Mouse (Mus musculus) brain, embryonic 14.5 days (tissue): ENCODE data around the gene Ptafr. TPM values are rescaled to one million over a fixed set of nuclear protein-coding genes. Genes with fewer than 3 reads are reported as not detected.
A peak's percentile ranks its signal among the peaks of the same experiment; 100 is the strongest.

Source experiments
- DNase-seq: peaks from one replicate; pipeline ENCODE4 v3.0.0-alpha.2; 2011; ENCODE audit warnings: low read depth
- CTCF ChIP-seq: fragments of 200-500 bp; IDR thresholded peaks from 2 replicates; pipeline ENCODE4 v1.5.1; 2012; ENCODE audit warnings: inconsistent platforms, mild to moderate bottlenecking, moderate library complexity, borderline replicate concordance; ENCODE audit not compliant: insufficient read depth, insufficient read length; ENCODE audit errors: extremely low read depth
- POLR2A ChIP-seq: fragments of 200-500 bp; IDR thresholded peaks from 2 replicates; pipeline ENCODE4 v1.6.1; 2012; ENCODE audit warnings: mild to moderate bottlenecking, inconsistent platforms, borderline replicate concordance; ENCODE audit not compliant: poor library complexity, insufficient read depth, insufficient read length, severe bottlenecking; ENCODE audit errors: extremely low read depth
- polyA plus RNA-seq: library from polyadenylated mRNA; depleted of rRNA; stranded (reverse); fragments of >200 nt; gene quantifications from 2 replicates; pipeline ENCODE4 v1.2.3, GENCODE M21; 2012; rRNA removed

Ptafr gene
- polyA plus RNA-seq = 0.38 and 0.68 TPM in 2 replicates

DNA sequence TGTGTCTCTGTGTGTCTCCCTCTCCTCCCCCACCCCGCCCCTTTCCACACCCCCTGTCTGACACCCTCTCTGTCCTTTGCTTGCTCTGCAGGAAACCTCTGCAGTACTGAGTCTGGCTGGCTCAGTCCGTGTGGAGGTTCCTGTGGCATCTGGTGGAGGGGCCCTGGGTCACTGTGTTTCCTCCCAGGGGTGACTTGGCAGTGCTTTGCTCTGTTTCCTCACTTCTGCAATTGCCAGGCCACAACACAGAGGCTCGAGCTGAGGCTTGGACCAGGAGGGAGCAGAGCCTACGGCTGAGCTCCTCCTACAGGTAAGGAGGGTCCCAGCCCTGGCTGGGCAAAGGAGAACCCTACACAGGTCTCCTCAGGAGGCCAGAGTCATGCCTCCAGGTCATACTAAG, at the start of gene Ptafr:
TSS of gene Ptafr (plus strand) at position 103 of the 400 bp plus-strand sequence.
- TF ChIP-seq POLR2A (no peak), CTCF (no peak)
- DNase-seq = no peak

- DNase-seq = peak; percentile 86
- TF ChIP-seq CTCF = peak; percentile 92
- TF ChIP-seq POLR2A = no peak
Measured at GRCm38 (mm10) chr4:132514555-132515135, 49.2 kb upstream of the Ptafr start.

- peak; percentile 99 for DNase-seq
- no peak for TF ChIP-seq POLR2A
Measured at GRCm38 (mm10) chr4:132515369-132516155, 48.3 kb upstream of the Ptafr start.

DNA sequence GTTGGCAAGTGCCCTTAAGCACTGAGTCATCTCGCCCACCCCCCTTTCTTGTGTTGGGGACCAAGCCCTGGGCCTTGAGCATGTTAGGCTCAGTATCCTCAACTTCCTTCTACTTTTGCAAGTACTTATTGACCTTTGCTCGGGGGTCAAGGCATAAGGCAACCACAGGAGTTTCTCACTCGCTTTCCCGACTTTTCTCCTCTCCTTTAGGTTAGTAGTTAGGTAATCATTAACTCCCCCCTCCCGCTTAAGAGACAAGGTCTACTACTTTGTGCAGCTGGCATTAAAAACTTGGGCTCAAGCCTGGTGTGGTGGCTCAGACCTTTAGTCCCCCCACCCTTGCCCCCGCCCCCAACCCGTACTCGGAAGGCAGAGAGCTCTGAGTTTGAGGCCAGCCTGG, 45.8 kb upstream of the Ptafr start:
- TF ChIP-seq POLR2A = no peak
- TF ChIP-seq CTCF = no peak

GRCm38 (mm10) chr4:132519188-132519587, 44.7 kb upstream of the Ptafr start:
- TF ChIP-seq POLR2A (no peak), CTCF (no peak)
- DNase-seq = no peak

More for the DNA sequence above, 45.8 kb upstream of the Ptafr start:
- DNase-seq = no peak

- TF ChIP-seq CTCF = no peak
- no peak for TF ChIP-seq POLR2A
- no peak for DNase-seq
Measured at GRCm38 (mm10) chr4:132524321-132524741, 39.5 kb upstream of the Ptafr start.

- peak; percentile 11 for DNase-seq
- TF ChIP-seq CTCF (no peak), POLR2A (no peak)
Measured at GRCm38 (mm10) chr4:132524808-132525207, 39.1 kb upstream of the Ptafr start.

GRCm38 (mm10) chr4:132526678-132527077, 37.2 kb upstream of the Ptafr start:
- no peak for DNase-seq
- peak; percentile 33; the same call in 1 of the 2 replicates for TF ChIP-seq CTCF
- no peak for TF ChIP-seq POLR2A

GRCm38 (mm10) chr4:132527917-132528522, 35.8 kb upstream of the Ptafr start:
- TF ChIP-seq POLR2A (no peak), CTCF (no peak)
- no peak for DNase-seq

- no peak for DNase-seq
- no peak for TF ChIP-seq CTCF
- no peak for TF ChIP-seq POLR2A
Measured at GRCm38 (mm10) chr4:132529344-132529743, 34.5 kb upstream of the Ptafr start.

DNA sequence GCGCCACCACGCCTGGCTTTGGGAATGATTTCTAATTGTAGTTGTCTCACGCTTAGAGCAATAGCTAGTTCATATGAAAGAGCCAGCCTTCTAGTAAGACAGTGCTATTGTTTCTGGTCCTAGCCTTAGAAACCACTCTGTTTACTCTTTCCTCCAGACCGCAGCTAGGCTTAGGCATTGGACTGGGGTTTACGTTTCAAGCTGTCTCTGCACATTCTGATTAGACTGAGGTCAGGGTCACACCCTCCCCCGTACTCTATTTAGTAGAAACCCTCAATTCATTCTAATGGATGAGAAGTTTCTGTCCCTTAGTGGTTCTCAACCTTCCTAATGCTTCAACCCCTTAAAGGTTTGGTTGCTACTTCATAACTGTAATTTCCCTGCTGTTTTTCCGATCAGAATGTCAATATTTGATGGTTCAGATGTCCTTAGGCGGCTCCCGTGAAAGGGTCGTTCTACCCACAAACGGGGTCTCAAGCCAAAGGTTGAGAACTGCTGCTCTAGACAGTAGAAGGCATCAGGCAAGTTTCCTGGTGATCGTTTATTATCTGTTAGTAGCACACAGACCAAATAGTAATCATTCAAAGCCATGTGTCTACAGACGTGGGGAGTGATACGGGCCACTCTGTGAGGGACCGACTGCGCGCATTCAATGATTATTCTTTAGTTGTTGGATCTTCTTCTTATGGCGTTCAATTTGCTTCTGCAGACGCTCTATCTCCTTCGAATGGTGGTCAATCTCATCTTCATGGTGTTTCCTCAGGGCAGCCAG, 33.6 kb upstream of the Ptafr start:
- DNase-seq = no peak
- TF ChIP-seq POLR2A (no peak), CTCF (no peak)

DNA sequence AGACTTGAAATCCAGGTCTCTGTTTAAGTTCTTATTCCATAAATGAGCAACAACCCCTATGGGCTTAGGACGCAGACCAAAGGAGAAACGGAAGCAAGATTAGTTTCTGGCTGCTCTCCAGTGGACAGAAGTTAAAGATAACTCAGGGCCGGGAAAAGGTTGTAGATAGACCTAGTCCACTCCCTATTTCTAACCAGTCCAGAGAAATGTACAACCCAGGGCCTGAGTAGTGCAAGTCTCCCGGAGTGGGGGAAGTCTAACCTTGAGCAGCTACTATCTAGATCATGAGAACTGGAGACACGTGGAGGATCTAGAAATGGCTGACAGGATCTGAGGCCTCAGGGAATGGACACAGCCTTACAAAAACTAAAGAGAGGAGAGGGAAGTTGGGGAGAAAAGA, 31.4 kb upstream of the Ptafr start:
- peak; percentile 46 for DNase-seq

More for the DNA sequence above, 31.4 kb upstream of the Ptafr start:
- TF ChIP-seq CTCF (no peak), POLR2A (no peak)
